Mouse (Mus musculus) heart, postnatal 0 days (tissue): Measurements from ENCODE around the gene Stk33.

ENCODE experiments used
- CTCF ChIP-seq: IDR thresholded peaks from 2 replicates; pipeline ENCODE4 v1.5.1; 2016; ENCODE audit warnings: antibody characterized with exemption, control low read depth, low read depth
- EP300 ChIP-seq: IDR thresholded peaks from 2 replicates; pipeline ENCODE4 v1.6.1; 2016; ENCODE audit warnings: antibody characterized with exemption, low read depth

- TF ChIP-seq CTCF (no peak), EP300 (no peak)
Observed at GRCm38 (mm10) chr7:109274289-109274688, 164.6 kb downstream of the Stk33 start.
